11 mouse cellular contexts compared by ENCODE assay signal in the genomic region with DNA sequence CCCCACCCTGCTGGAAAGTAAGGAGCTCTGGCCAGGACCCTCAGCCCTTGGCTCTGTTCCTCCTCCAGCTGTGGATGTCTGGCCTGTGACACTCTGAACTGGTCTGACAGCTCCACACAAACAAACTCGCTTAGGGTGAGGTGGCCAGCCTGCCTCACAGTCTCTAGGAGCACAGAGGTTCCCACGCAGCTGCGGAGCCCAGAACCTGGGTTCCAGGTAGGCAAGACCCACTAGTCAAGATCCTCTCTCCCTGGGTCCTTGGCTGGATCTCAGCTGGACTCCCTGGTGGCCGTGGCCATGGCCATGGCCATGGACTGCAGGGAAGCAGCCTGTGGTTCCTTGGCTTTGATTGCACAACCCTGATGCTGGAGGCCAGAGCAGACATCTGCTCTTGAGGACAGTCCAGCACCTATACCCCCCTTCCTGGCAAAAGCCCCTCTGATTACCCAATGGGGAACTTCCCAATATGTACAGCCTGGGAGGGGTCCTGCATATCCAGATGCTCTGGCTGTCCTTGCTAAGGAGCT. TPM values are rescaled to one million over a fixed set of nuclear protein-coding genes. Genes with fewer than 3 reads are reported as not detected.
A peak's percentile ranks its signal among the peaks of the same experiment; 100 is the strongest.
DNase-seq lines count a peak whose midpoint lies in the region; ATAC-seq lines count a peak whose summit lies in the region.
"Had no signal": no experiment of that assay in that cellular context is flagged by ENCODE, and none has a peak within 500 bp of the region (broad histone marks: within the 10 kb centered on the region; RNA-seq: fewer than 3 reads in every experiment).

No protein-coding gene starts in this region.

- ATAC-seq in monocyte, adult 5-6 weeks (replicated peaks; ENCODE audit: insufficient number of reproducible peaks, low FRiP score, low TSS enrichment, poor library complexity, severe bottlenecking) = no peak
- ATAC-seq in erythroid progenitor cell, adult 5-6 weeks (replicated peaks; ENCODE audit: low FRiP score, poor library complexity, severe bottlenecking) = no peak

- no peak overlapping the region for H3K4me3 ChIP-seq in limb, embryonic 10.5 days

- peak overlapping the region; percentile 32 for H3K27ac ChIP-seq in limb, embryonic 10.5 days

- H3K27me3 ChIP-seq in limb, embryonic 10.5 days (ENCODE audit: low read depth, poor library complexity, severe bottlenecking) = no peaks in the 10 kb centered on the region

- DNase-seq in adrenal gland, postnatal 10 days = peak; percentile 43
- DNase-seq in adrenal gland, adult 8-10 months = no peak
- DNase-seq in urinary bladder, postnatal 14 days (ENCODE audit: low spot score) = peak; percentile 60
- DNase-seq in urinary bladder, postnatal 25 days (ENCODE audit: low spot score) = no peak
- no peak for DNase-seq in limb, embryonic 10.5 days (ENCODE audit: low spot score)
- DNase-seq in layer of hippocampus, adult 9-11 months = no peak
- DNase-seq: cerebellum, adult 18-20 months; thymus, postnatal 25 days had no signal

- peaks cover 57% of the 10 kb centered on the region for H3K4me1 ChIP-seq in limb, embryonic 10.5 days

- no peaks in the 10 kb centered on the region for H3K36me3 ChIP-seq in limb, embryonic 10.5 days

- WGBS in limb, embryonic 10.5 days = 75% methylated on average over 4 of the region's 4 CpGs

- H3K9me3 ChIP-seq in limb, embryonic 10.5 days (replicated peaks) = no peaks in the 10 kb centered on the region

RNA-seq across cellular contexts. Expression of a gene that starts 5.8 kb away (rescaled TPM):
- 1 to 10 TPM; 1.7 to 3.7 TPM for total RNA-seq in adrenal gland, postnatal 10 days (2021)
- total RNA-seq in adrenal gland, adult 8-10 months (2022) = 1 to 10 TPM in 3 of 4 experiments, under 1 TPM in 1; 0.81 to 7.0 (median 4.1) TPM
- 0.55 and 0.95 TPM in 2 replicates for polyA plus RNA-seq in limb, embryonic 10.5 days (2016; fragmentation: Nextera tagmentation; extraction: Ambion mirVana)
- 4.5 to 7.0 TPM in 2 of 3 replicates, not detected in the other for total RNA-seq in monocyte, adult 5-6 weeks (2017)
- total RNA-seq in erythroid progenitor cell, adult 5-6 weeks (2015; ENCODE audit: low replicate concordance) = not detected in 2 replicates
- total RNA-seq in erythroid progenitor cell, adult 5-6 weeks (2017; ENCODE audit: low replicate concordance) = not detected in 2 replicates
- polyA plus RNA-seq: liver, embryonic 16.5 days had no signal

Comparison
In these comparisons a context has a peak if more than half of its experiments do, and no peak if none do; other contexts are left out.
1. DNase-seq: peak in adrenal gland, postnatal 10 days (single experiment) and urinary bladder, postnatal 14 days (single experiment); none in adrenal gland, adult 8-10 months (single experiment), urinary bladder, postnatal 25 days (single experiment), limb, embryonic 10.5 days (single experiment) and layer of hippocampus, adult 9-11 months (single experiment).